Mouse (Mus musculus): Measurements from ENCODE around the gene Ubr4. TPM values are rescaled to one million over a fixed set of nuclear protein-coding genes. Genes with fewer than 3 reads are reported as not detected.
"Not testable (repeated sequence)": the region's sequence is repeated elsewhere in the genome, so short reads cannot be mapped to it uniquely, and the experiment has no call there.

Ubr4 gene
- polyA plus RNA-seq, 2 experiments from 2014 or later: 40.6 to 63.7 TPM

DNA sequence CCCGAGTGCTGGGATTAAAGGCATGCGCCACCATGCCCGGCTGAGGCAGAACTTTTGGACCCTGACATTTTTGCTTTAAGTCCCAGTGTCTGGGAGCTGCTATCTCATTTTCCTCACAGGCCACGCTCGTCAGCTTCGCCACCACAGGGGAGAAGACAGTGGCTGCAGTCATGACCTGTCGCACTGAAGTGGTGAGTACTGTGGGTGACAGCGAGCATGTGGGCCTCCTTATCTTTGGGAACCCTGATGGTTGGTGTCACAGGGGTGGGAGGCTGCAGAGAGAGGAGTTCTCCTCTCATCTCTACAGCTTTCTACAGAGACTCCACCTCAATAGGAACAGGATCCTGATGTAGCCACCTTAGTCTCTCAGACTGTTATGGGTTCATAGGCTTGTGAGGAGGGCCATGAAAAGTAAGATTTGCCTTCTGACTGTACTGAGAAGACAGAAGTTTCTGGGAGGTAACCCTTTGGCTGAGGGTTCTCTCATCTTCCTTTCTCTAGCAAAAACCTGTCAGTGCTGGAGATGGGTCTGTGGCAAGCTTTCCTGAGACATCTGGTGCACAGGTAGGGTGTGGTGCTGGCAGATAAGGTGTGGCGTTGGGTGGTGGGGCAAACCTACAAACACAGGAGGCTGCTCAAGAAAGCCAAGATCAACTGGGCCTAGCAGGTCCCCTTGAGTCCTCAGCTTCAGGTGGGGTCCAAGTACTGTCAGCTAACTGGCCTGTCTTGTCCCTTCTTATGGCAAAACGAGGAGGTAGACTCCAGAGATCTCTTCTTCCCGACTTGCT lies 8.5 kb downstream of the Ubr4 start:
- no peak for ATAC-seq

DNA sequence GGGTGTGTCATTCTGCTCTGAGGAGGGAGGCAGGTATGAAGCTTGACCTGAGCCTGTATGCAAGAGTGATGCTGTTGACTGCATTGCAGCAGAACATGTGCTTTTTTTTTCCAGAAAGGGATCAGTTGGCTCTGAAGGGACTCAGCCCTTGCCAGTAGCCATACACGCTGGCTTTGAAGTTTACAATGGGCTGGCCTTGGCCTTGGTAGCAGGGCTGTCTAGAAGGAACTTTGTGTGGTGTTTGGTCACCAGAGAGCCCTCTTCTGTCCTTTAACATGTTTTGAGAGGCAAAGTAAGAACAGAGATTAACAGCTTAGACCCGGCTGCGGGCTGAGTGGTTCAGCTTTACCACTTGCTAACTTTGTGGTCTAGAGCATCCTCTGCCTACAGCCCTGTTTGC lies 14.9 kb downstream of the Ubr4 start:
- no peak for ATAC-seq

DNA sequence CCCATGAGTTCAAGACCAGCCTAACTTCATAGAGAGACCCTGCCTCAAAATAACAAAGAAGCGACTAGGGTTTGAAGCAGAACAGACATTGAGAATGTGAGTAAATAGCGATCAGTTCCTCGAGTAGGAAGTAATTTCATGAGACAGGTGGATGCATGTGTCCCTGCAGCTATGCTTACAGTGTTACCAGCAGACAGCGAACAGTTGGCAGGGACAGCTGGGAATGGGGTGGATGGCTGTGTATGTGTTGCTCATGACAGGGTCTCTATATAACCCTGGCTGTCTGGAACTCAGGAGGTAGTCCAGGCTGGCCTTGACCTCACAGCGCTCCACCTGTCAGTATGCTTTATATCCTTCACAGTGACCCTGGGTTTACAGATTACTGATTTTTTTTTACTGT lies 15.6 kb downstream of the Ubr4 start:
- no peak for ATAC-seq

DNA sequence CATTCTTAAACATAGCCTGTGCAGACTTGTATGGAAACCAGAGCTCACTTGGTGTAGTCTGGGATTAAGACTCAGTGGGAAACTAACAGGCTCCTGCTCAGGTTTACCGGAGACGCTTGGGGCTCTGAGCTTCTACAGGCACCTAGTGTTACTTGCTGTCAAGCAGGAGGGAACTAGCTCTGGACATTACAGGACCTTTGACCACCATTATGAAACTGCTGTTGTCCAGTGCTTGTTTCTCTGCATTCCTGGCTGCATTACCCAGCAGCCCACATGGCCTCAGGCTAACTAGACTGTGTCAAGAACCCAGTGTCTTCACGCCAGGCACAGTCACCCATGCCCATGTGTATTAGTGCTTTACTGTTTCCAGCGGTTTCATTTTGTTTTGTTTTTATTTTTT lies 20.7 kb downstream of the Ubr4 start:
- ATAC-seq: no peak

DNA sequence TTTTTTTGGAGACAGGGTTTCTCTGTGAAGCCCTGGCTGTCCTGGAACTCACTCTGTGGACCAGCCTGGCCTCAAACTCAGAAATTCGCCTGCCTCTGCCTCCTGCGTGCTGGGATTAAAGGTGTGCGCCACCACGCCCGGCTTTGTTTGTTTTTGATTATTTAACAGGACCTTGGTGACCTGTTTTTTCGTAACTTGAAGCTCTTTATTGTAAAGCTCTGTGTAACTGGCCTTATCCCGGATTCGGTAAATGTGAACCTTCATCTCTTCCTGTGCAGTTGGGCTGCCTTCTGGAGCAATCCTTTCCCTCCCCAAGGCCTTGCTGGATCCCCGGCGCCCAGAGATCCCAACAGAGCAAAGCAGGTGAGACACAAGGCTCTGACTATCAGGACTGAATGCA lies 21.1 kb downstream of the Ubr4 start:
- no peak for ATAC-seq

DNA sequence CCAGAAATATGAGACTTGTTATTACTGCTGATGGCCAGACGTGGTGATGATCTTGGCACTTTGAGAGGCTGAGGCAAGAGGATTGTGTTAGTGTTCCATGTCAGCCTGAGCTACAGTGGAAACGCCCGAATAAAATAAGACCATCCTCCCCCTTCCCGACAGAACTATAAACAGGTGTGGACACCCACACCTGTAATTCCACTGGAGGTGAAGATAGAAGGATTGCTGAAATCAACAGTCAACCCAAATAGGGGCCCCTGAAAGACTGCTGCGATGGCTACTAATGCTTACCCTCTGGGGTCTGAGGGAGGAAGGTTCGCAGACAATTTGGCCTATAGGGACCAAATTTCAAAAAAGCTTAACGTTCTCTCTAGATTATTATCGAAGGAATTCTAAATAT lies 27.3 kb downstream of the Ubr4 start:
- ATAC-seq: no peak

DNA sequence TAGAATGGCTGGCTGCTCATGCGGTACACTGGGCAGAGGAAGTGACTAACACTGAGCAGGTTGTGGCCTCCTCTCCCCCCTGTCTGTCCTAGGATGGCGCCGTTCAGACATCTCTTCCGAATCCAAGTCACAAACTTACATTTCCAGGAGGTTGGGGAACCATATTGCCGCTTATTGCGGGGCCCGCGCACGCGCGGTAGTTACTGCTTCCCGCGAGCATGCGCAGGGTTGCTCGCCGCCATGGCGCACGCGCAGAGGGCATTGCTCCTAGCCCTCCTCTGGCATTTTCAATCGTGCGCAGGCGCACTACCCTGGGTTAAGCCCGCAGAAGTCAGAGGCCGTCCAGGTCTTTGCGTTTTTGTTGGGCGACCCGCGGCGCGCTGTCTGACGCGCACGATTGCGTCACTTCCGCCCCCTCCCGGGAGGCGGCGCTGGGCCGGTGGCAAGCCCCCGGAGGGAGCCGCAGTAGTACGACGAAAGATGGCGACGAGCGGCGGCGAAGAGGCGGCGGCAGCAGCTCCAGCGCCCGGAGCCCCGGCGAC lies 27.9 kb downstream of the Ubr4 start:
- peak; percentile 89 for ATAC-seq

DNA sequence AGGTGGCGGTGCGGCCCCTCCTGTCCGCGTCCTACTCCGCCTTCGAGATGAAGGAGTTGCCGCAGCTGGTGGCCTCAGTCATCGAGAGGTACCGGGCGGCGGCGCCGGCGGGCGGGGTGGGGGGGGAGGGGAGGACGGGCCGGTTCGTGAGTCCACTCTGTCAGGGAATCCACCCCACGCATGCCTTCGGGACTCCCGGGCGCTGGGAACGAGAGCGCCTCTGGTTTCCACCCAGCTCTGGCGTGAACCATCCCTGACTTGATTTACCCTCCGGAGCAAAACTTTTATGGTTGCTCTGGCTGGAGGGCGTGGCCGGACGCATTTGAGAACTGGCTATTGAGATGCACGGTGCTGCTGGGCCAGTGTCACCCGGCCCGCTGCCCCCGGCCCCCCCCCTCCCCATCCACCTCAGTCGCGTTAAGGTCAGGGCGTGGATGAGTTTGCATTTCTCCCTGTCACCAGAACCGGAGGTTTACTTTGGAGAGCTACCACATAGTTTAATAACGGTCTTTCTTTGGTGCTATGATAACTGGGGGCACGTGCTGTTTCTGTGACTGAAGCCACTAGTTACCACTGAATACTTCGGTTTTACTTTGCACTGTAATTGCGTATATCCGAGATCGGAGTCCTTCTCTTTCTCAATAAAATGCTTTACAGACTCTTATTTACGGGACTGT lies 28.5 kb downstream of the Ubr4 start:
- peak; percentile 8 for ATAC-seq

DNA sequence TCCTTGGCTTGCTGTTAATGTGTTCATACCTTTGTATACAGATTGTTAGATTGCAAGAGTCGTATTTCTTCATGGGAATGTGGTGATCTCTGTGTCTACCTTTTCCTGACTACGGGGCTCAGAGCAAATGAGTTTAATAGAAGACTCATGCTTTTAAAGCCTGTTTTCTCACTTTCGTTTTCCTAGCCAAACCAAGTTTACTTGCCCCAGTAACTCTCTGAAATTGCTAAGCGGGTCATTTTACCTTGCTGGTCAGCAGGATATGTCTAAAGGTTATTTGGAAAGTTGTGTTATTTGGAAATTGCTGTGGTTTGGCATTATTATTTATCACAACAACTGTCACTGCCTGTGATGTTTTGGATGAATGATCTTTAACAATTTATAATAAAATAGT lies 29.0 kb downstream of the Ubr4 start:
- ATAC-seq: no peak

DNA sequence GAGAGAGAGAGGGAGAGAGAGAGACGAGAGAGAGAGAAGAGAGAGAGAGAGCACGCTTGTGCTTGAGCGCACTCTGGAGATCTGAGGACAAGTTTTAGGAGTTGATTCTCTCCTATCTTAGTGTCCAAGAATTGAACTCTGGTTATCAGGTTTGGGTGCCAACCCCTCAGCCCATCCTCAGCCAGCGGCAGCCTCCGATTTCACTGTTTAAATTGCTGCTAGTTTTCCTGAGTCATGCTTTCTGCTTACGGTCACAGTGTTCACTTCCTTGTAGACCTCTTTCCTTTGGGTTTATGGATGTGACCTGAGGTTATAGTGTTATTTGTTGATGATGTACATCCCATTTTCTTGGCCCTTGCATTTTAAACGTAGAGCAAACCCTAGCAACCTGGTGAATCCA lies 29.8 kb downstream of the Ubr4 start:
- no peak for ATAC-seq

DNA sequence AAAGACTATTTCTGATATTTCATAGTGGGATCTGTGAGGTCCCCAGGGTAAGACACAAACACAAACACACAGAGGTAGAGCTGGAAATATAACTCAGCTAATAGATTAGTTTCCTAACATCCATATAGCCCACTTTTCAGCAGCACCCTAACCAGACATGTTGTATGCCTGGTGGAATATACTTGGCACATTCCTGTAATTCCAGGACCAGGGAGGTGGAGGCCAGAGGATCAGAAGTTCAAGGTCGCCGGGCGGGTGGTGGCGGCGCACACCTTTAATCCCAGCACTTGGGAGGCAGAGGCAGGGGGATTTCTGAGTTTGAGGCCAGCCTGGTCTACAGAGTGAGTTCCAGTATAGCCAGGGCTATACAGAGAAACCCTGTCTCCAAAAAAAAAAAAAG lies 33.4 kb downstream of the Ubr4 start:
- ATAC-seq: not testable (repeated sequence)

DNA sequence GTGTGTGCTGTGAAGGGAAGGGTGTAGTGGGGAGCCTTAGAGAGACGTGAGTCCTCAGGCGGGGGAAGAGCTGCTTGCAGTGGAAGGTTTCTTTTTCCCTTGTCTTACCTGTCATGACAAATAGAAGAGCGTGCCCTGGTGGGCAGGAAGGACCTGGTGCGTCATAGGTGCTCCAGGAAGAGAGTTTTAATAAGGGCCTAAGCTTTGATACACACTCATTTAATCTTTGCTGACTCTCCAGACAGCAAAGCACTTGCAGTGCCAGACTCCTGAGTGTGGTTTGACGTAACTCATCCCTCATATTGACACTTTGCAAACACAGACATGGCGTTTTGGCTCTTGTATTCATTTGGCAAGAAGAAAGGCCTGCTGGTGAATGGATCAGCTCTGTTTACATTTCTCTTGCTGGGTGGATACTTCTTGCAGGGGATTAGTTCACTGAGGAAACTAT lies 34.5 kb downstream of the Ubr4 start:
- no peak for ATAC-seq

DNA sequence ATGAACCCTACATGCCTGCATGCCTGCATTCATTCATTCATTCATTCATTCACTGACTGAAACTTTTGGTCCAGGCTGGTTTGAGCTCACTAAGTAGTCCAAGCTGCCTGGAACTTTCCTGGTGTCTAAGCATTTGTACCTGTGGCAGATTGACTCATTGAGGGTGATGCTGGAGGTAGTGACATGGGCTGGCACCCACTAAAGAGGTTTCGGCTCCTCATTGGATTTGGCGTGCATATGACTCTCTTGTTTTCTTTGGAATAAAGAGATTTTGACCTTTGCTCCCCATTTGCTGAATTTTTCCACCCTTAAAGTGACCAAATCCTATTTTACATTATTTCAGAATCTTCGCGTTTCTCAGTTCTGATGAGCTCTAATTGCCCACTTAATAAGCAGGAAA lies 37.1 kb downstream of the Ubr4 start:
- no peak for ATAC-seq

DNA sequence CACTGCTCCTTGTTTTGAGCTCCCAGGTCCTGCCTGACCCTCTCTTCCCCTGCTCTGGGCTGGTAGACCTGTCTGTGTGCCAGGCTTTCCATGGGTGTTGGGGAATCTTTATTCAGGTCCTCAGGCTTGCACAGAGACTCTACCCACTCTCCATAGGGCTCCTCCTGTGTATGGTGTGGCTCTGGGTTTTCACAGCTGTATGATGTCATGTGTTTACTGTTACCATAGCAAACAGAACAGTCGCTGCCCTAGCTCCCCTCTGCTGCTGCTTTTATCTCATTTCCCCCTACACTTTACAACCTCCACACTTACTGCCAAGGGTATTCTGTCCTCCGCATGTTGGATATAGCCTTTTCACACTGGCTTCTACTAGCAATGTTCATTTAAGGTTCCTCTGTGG lies 43.0 kb downstream of the Ubr4 start:
- ATAC-seq: no peak

DNA sequence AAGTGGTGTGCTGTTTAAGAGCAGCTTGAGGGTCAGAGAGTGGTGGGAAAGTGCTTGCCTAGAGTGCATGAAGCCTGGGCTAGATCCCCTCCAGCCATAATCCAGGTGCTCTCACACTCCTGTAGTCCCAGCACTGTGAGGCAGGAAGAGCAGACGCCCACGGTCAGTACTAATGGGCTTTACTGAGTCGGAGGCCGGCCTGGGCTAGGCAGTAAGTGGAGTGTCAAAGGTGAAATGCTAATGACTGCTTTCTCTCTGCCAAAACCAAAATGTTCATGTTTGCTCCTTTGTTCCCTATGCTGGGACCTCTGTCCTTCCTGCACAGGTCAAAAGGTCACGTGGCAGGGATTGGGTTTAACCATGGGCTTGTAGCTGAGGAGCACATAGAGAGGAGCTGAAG lies 48.1 kb downstream of the Ubr4 start:
- no peak for ATAC-seq

DNA sequence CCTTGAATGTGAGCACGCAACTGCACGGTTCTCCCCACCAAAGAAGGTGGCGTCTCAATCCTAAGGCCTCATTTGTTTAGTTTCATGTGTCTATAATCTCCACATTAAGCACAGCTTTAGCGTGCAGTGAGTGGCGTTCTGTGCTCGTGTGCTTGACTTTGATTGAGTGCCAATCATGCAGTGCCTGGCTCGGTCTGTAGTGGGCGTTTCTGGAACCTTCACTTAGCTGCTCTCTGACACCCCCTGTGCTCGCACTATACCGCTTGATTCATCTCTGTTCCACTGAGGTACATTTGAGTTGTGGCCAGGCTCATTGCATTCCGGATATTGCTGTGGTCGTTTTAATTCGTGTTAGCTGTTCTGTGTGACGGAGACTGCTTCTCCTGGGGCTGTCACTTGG lies 50.8 kb downstream of the Ubr4 start:
- ATAC-seq: no peak

DNA sequence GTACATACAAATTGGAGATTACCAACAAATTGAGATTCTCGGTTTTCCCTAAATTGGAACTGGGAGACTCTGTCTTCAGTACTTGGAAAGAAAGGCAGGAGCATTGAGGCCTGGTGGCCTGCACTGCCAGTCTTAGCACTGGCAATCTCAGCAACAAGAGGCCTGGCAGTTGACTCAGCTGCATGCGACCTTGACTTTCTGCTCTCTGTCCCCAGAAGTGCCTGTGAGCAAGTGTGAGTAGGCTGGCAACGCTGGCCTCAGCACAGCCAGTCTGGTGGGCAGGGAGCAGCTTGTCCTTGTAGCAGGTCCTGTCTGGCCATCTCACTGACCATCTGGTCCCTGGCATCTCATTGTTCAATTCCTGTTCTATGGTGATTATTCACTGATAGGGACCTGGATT lies 58.9 kb downstream of the Ubr4 start:
- no peak for ATAC-seq

DNA sequence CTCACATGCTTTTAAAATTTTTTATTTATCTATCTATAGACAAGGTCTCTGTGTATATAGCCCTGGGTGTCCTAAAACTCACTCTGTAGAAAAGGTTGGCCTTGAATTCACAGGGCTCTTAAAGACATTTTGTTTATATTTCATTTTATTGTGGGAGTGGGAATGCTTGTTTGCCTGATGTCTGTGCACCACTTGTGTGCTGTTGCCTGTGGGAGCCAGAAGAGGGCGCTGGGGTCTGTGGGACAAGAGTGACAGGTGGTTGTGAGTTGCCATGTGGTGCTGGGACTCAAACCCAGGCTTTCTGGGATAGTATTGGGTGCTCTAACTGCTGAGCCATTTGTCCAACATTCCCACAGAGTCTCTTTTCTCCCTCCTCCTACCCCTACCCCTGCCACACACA lies 65.5 kb downstream of the Ubr4 start:
- ATAC-seq: no peak

DNA sequence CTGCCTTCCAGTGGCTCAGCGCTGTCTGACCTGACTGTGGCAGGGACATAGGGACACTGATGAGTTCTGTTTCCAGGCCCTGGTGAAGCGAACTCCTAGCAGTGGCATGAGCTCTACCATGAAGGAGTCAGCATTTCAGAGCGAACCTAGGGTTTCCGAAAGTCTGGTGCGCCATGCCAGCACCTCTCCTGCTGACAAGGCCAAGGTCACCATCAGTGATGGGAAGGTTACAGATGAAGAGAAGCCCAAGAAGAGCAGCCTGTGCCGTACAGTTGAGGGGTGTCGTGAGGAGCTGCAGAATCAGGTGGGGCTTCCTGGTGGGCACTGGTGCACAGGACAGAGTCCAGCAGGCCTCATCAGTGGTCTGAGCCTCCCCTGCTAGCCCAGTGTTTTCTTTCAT lies 69.2 kb downstream of the Ubr4 start:
- ATAC-seq: no peak

DNA sequence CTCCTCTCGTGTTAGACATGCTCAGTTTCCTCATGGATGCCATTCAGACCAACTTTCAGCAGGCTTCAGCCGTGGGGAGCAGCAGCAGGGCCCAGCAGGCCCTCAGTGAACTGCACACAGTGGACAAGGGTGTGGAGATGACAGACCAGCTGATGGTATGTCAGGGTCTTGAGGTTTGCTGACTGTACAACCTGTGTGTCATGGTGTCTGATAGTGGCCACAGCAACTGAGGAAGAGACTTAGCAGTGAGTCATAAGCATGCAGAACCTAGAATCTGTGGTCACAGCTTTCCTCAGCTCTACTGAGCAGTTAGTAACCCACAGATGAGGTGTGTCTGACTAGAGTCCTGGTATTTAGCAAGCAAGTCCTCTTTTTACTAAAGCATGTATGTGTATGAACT lies 70.0 kb downstream of the Ubr4 start:
- ATAC-seq: no peak

DNA sequence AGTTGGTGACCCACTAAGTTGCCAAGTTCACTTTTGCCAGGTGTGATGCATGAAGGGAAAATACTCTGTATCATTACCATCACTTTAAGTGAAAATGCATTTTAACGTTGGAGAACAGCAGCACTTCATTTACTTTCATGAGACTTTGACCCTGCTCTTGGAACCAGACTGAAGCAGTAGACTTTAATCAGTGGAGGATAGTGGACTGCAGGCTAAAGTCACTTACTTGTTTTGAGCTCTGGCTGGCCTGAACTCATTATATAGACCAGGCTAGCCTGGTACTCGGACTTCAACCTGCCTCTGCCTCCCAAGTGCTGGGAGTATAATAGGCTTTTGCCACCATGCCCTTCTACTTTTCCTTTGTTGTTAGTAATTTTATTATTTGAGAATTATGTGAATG lies 70.9 kb downstream of the Ubr4 start:
- no peak for ATAC-seq

DNA sequence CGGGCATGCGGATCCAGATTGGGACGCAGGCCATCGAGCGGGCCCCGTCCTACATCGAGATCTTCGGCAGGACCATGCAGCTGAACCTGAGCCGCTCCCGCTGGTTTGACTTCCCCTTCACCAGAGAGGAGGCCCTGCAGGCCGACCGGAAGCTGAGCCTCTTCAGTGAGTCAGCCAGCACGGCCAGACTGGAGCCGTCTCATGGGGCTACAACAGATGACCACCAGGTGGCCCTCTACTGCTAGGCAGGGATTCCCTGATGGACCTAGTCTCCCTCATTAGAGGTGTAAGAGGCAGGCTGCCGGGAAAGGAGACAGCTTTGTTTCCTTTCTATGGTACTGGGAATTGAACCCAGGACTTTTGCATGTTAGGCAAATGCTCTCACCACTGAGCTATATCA lies 77.8 kb downstream of the Ubr4 start:
- ATAC-seq: no peak

DNA sequence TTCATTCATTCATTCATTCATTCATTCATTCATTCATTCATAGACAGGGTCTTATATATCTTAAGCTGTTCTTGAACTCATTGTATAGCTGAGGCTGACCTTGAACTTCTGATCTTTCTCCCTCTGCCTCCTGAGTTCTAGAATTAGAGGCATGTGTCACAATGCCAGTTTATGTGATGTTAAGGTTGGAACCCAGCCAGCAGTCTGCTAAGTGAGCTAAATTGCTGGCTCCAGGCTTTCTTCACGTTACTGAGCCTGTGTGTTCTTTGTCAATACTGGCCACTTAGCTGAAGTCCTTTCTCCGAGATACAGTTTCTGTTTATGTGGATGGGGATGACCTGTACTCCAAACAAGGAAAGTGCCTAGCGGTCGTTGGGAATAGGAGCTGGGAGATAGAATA lies 78.5 kb downstream of the Ubr4 start:
- no peak for ATAC-seq
